Comparison of ENCODE assay signal across 27 mouse cellular contexts in genomic region chr11:114694451-114694850, GRCm38 (mm10). TPM values are rescaled to one million over a fixed set of nuclear protein-coding genes. Genes with fewer than 3 reads are reported as not detected.
DNase-seq lines count a peak whose midpoint lies in the region; ATAC-seq and TF ChIP-seq lines count a peak whose summit lies in the region.
"Had no signal": no experiment of that assay in that cellular context is flagged by ENCODE, and none has a peak within 500 bp of the region (broad histone marks: within the 10 kb centered on the region; RNA-seq: fewer than 3 reads in every experiment).

No protein-coding gene starts in this region.

- no peak overlapping the region for H3K4me2 ChIP-seq in hindbrain, embryonic 11.5 days (replicated peaks; ENCODE audit: low read depth, low read length)
- H3K4me2 ChIP-seq: forebrain, embryonic 13.5 days; heart, embryonic 11.5 days; hindbrain, embryonic 14.5 days; liver, embryonic 13.5 days; midbrain, embryonic 13.5 days; stomach, embryonic 15.5 days had no signal

- 100% methylated on average over 2 of the region's 2 CpGs for WGBS in macrophage (ENCODE audit: missing documents)
- WGBS in hindbrain, embryonic 11.5 days = 87% methylated on average over 2 of the region's 2 CpGs

- H3K4me1 ChIP-seq in hindbrain, embryonic 11.5 days (replicated peaks; ENCODE audit: control insufficient read depth, insufficient read depth, low read length) = no peaks in the 10 kb centered on the region
- H3K4me1 ChIP-seq: stomach, embryonic 15.5 days had no signal

- no peak overlapping the region for H3K9ac ChIP-seq in hindbrain, embryonic 11.5 days (ENCODE audit: low read depth, low read length)
- H3K9ac ChIP-seq: forebrain, embryonic 13.5 days; hindbrain, embryonic 14.5 days; liver, embryonic 13.5 days; midbrain, embryonic 13.5 days; stomach, embryonic 15.5 days had no signal

- no peaks in the 10 kb centered on the region for H3K27me3 ChIP-seq in hindbrain, embryonic 11.5 days (ENCODE audit: control insufficient read depth, insufficient read depth, low read length)
- H3K27me3 ChIP-seq: forebrain, embryonic 13.5 days; liver, embryonic 13.5 days; midbrain, embryonic 13.5 days; stomach, embryonic 15.5 days had no signal

- peak; percentile 90 for DNase-seq in adrenal gland, adult 2 months
- no peak for DNase-seq in adrenal gland, adult 18-20 months (ENCODE audit: low spot score in 2 of 2)
- DNase-seq in 3T3-L1 (ENCODE audit: low read depth, low spot score) = peak; percentile 75
- peak; percentile 65 for DNase-seq in adrenal gland, postnatal 10 days
- DNase-seq in left cerebral cortex, adult 2 months (ENCODE audit: extremely low spot score in 1 of 2, low spot score in 2 of 2) = no peak
- no peak for DNase-seq in hindbrain, embryonic 11.5 days (ENCODE audit: low spot score)
- DNase-seq: B cell, adult 2 months; cerebellum, adult 8-10 months; cerebellum, postnatal 36 days; gastrocnemius, postnatal 25 days; heart, adult 18-20 months; heart, postnatal 36 days; kidney, adult 11 months; kidney, postnatal 14 days; liver, embryonic 13.5 days; lung, postnatal 4 days; retina, postnatal 1 day; right cerebral cortex, postnatal 25 days; thymus, postnatal 14 days had no signal

- ATAC-seq in hindbrain, embryonic 11.5 days (ENCODE audit: low FRiP score) = no peak
- ATAC-seq: forebrain, embryonic 13.5 days; lung, postnatal 0 days; midbrain, embryonic 13.5 days had no signal

- intact Hi-C loops in left cerebral cortex, adult 2 months (cut with DNase I) = no loop called here

- no peak for TF ChIP-seq CTCF in left cerebral cortex, adult 2 months (IDR thresholded peaks at IDR 0.05)

- H3K4me3 ChIP-seq in macrophage (ENCODE audit: inconsistent target) = no peak overlapping the region
- no peak overlapping the region for H3K4me3 ChIP-seq in left cerebral cortex, adult 2 months
- H3K4me3 ChIP-seq in hindbrain, embryonic 11.5 days (ENCODE audit: low read depth, low read length) = no peak overlapping the region
- H3K4me3 ChIP-seq: forebrain, embryonic 13.5 days; liver, embryonic 13.5 days; midbrain, embryonic 13.5 days; stomach, embryonic 15.5 days had no signal

- peaks cover 96% of the 10 kb centered on the region for H3K36me3 ChIP-seq in macrophage (ENCODE audit: inconsistent target)
- H3K36me3 ChIP-seq in hindbrain, embryonic 11.5 days (ENCODE audit: control insufficient read depth, insufficient read depth, low read length) = no peaks in the 10 kb centered on the region
- H3K36me3 ChIP-seq: stomach, embryonic 15.5 days had no signal

- H3K9me3 ChIP-seq in hindbrain, embryonic 11.5 days (ENCODE audit: control insufficient read depth, low read length) = no peaks in the 10 kb centered on the region
- H3K9me3 ChIP-seq: forebrain, embryonic 13.5 days; liver, embryonic 13.5 days; midbrain, embryonic 13.5 days; stomach, embryonic 15.5 days had no signal

- peak overlapping the region; percentile 12; the same call in 1 of the 2 replicates for H3K27ac ChIP-seq in macrophage
- no peak overlapping the region for H3K27ac ChIP-seq in left cerebral cortex, adult 2 months
- no peak overlapping the region for H3K27ac ChIP-seq in hindbrain, embryonic 11.5 days (ENCODE audit: low read depth, low read length)
- H3K27ac ChIP-seq: forebrain, embryonic 13.5 days; hindbrain, embryonic 14.5 days; liver, embryonic 13.5 days; midbrain, embryonic 13.5 days; stomach, embryonic 15.5 days had no signal

- peaks cover 54% of the 10 kb centered on the region; the same call in 1 of the 2 replicates for H3K79me2 ChIP-seq in macrophage (ENCODE audit: inconsistent target)

RNA-seq across cellular contexts. Expression of gene Ttyh2, which starts 19.2 kb away (rescaled TPM):
- 100 to 1,000 TPM in 1 of 2 experiments, 10 to 100 TPM in 1; 70.3 to 115 TPM for total RNA-seq in adrenal gland, adult 2 months (2021)
- 135 and 182 TPM in 2 replicates for polyA plus RNA-seq in adrenal gland, adult 2 months (2012; rRNA removed)
- total RNA-seq in adrenal gland, adult 18-20 months (2021) = 10 to 100 TPM; 46.0 to 94.2 TPM
- 10 to 100 TPM; 61.1 to 63.0 TPM for total RNA-seq in adrenal gland, postnatal 10 days (2021)
- total RNA-seq in macrophage (2018; cell fraction: chromatin; rRNA removed) = 100 to 1,000 TPM in 10 of 26 experiments, 10 to 100 TPM in 16; 49.5 to 273 (median 89.0) TPM
- total RNA-seq in macrophage (2018; cell fraction: cytosol; rRNA removed) = 100 to 1,000 TPM; 138 to 232 (median 164) TPM
- 100 to 1,000 TPM in 25 of 26 experiments, 10 to 100 TPM in 1; 95.9 to 192 (median 148) TPM for total RNA-seq in macrophage (2018; cell fraction: nucleus; rRNA removed)
- polyA plus RNA-seq in macrophage (2018) = 65.9 to 116 TPM (median 90.0 TPM) in 3 replicates
- total RNA-seq in left cerebral cortex, adult 2 months (2021) = 10 to 100 TPM; 18.5 to 18.6 TPM
- polyA plus RNA-seq in hindbrain, embryonic 11.5 days (2014; fragmentation: Nextera tagmentation; extraction: Ambion mirVana) = 15.3 and 16.0 TPM in 2 replicates

RNA-seq across cellular contexts. Expression of gene Rpl38, which starts 26.1 kb away (rescaled TPM):
- 1,000 to 10,000 TPM; 1,183 to 1,186 TPM for total RNA-seq in adrenal gland, adult 2 months (2021)
- 64.3 and 68.3 TPM in 2 replicates for polyA plus RNA-seq in adrenal gland, adult 2 months (2012; rRNA removed)
- 1,000 to 10,000 TPM; 1,092 to 1,268 TPM for total RNA-seq in adrenal gland, adult 18-20 months (2021)
- 1,000 to 10,000 TPM; 1,144 to 1,253 TPM for total RNA-seq in adrenal gland, postnatal 10 days (2021)
- total RNA-seq in macrophage (2018; cell fraction: chromatin; rRNA removed) = 100 to 1,000 TPM in 1 of 26 experiments, 10 to 100 TPM in 25; 12.6 to 225 (median 31.4) TPM
- total RNA-seq in macrophage (2018; cell fraction: cytosol; rRNA removed) = 1,000 to 10,000 TPM in 16 of 26 experiments, 100 to 1,000 TPM in 10; 776 to 2,930 (median 1,241) TPM
- 100 to 1,000 TPM; 118 to 308 (median 184) TPM for total RNA-seq in macrophage (2018; cell fraction: nucleus; rRNA removed)
- 892 to 1,637 TPM (median 1,558 TPM) in 3 replicates for polyA plus RNA-seq in macrophage (2018)
- 100 to 1,000 TPM; 817 to 866 TPM for total RNA-seq in left cerebral cortex, adult 2 months (2021)
- 833 and 865 TPM in 2 replicates for polyA plus RNA-seq in hindbrain, embryonic 11.5 days (2014; fragmentation: Nextera tagmentation; extraction: Ambion mirVana)

RNA-seq across cellular contexts. Expression of gene Dnaic2, which starts 32.8 kb away (rescaled TPM):
- total RNA-seq in adrenal gland, adult 2 months (2021) = under 1 TPM; 0.17 to 0.58 TPM
- polyA plus RNA-seq in adrenal gland, adult 2 months (2012; rRNA removed) = 0.49 and 0.85 TPM in 2 replicates
- under 1 TPM; 0.19 to 0.50 TPM for total RNA-seq in adrenal gland, adult 18-20 months (2021)
- total RNA-seq in adrenal gland, postnatal 10 days (2021) = under 1 TPM; 0.55 to 0.57 TPM
- 1 to 10 TPM in 12 of 26 experiments, under 1 TPM in 10, not detected in 4; 0.32 to 4.7 (median 1.1) TPM for total RNA-seq in macrophage (2018; cell fraction: chromatin; rRNA removed)
- total RNA-seq in macrophage (2018; cell fraction: cytosol; rRNA removed) = under 1 TPM in 10 of 26 experiments, not detected in 16; 0.03 to 0.19 (median 0.07) TPM
- 1 to 10 TPM in 1 of 26 experiments, under 1 TPM in 15, not detected in 10; 0.18 to 1.2 (median 0.48) TPM for total RNA-seq in macrophage (2018; cell fraction: nucleus; rRNA removed)
- polyA plus RNA-seq in macrophage (2018) = 0.09 TPM in 1 of 3 replicates, not detected in the others
- total RNA-seq in left cerebral cortex, adult 2 months (2021) = 1 to 10 TPM in 1 of 2 experiments, under 1 TPM in 1; 1.00 to 1.8 TPM
- 4.6 and 4.8 TPM in 2 replicates for polyA plus RNA-seq in hindbrain, embryonic 11.5 days (2014; fragmentation: Nextera tagmentation; extraction: Ambion mirVana)
- total RNA-seq: megakaryocyte-erythroid progenitor cell, adult 5-6 weeks had no signal
- polyA plus RNA-seq: liver, embryonic 13.5 days had no signal

Comparison
In these comparisons a context has a peak if more than half of its experiments do, and no peak if none do; other contexts are left out.
1. DNase-seq: peak in adrenal gland, adult 2 months (single experiment), 3T3-L1 (single experiment) and adrenal gland, postnatal 10 days (single experiment); none in adrenal gland, adult 18-20 months (0 of 2), left cerebral cortex, adult 2 months (0 of 2) and hindbrain, embryonic 11.5 days (single experiment).